Mouse (Mus musculus) gastrocnemius, postnatal 10 days (tissue): ENCODE data around the gene Cacybp. TPM values are rescaled to one million over a fixed set of nuclear protein-coding genes. Genes with fewer than 3 reads are reported as not detected.

Experiments used
- DNase-seq: peaks from one replicate; pipeline ENCODE4 v3.0.0; 2021; ENCODE audit warnings: mixed read lengths
- total RNA-seq, 2 experiments: library from RNA; stranded (reverse); gene quantifications; 2 replicates each; pipeline ENCODE4 v1.2.3; 2021

Cacybp gene
- total RNA-seq, 2 experiments from 2014 or later: 46.5 to 51.4 TPM

- DNase-seq: no peak
Observed at GRCm38 (mm10) chr1:160217898-160218297, 5.2 kb upstream of the Cacybp start.

GRCm38 (mm10) chr1:160214171-160214570, 1.5 kb upstream of the Cacybp start:
- DNase-seq: no peak

- DNase-seq: peak; percentile 61
Observed at GRCm38 (mm10) chr1:160212123-160212691, 468 bp downstream of the Cacybp start.

GRCm38 (mm10) chr1:160211597-160212122, 1.0 kb downstream of the Cacybp start:
- DNase-seq: no peak

- DNase-seq: no peak
Observed at GRCm38 (mm10) chr1:160210566-160210965, 2.1 kb downstream of the Cacybp start.

GRCm38 (mm10) chr1:160209844-160210243, 2.8 kb downstream of the Cacybp start:
- DNase-seq: no peak

GRCm38 (mm10) chr1:160205486-160205885, 7.2 kb downstream of the Cacybp start:
- DNase-seq: no peak

- no peak for DNase-seq
Observed at GRCm38 (mm10) chr1:160195337-160195663, 17.4 kb downstream of the Cacybp start.

- peak; percentile 96 for DNase-seq
Observed at GRCm38 (mm10) chr1:160194529-160195336, 17.9 kb downstream of the Cacybp start, which contains the start of gene Mrps14. Gene Mrps14 (plus strand): TSS chr1:160195215.

GRCm38 (mm10) chr1:160184506-160184905, 28.2 kb downstream of the Cacybp start:
- DNase-seq: no peak

GRCm38 (mm10) chr1:160181216-160181615, 31.5 kb downstream of the Cacybp start:
- no peak for DNase-seq

GRCm38 (mm10) chr1:160176903-160177302, 35.8 kb downstream of the Cacybp start:
- DNase-seq: no peak

- no peak for DNase-seq
Observed at GRCm38 (mm10) chr1:160166600-160166999, 46.1 kb downstream of the Cacybp start.

GRCm38 (mm10) chr1:160158190-160158589, 54.5 kb downstream of the Cacybp start:
- no peak for DNase-seq

- DNase-seq: no peak
Observed at GRCm38 (mm10) chr1:160153480-160153879, 59.2 kb downstream of the Cacybp start, which contains the start of gene Tnn. Gene Tnn (minus strand): TSS chr1:160153580.

Other genes starting within 250 kb of the Cacybp start
- gene 4930523C07Rik, start 168.5 kb downstream of the Cacybp start, total RNA-seq: 10 to 100 TPM in 1 of 2 experiments, 1 to 10 TPM in 1; 9.2 to 12.0 TPM
- gene Tnn, start 59.3 kb downstream of the Cacybp start, total RNA-seq: 1 to 10 TPM in 1 of 2 experiments, not detected in 1; 2.4 TPM
- gene Mrps14, start 17.7 kb downstream of the Cacybp start, total RNA-seq: 10 to 100 TPM; 75.7 to 84.0 TPM